Mouse (Mus musculus) liver, embryonic 16.5 days (tissue): ENCODE data around the gene Sdr39u1. TPM values are rescaled to one million over a fixed set of nuclear protein-coding genes. Genes with fewer than 3 reads are reported as not detected.

Experiments used
- ATAC-seq: fragments of 200-750 bp; cut with Nextera tagmentation; 2 replicates; pipeline ENCODE4 v1.8.0; 2017; ENCODE audit warnings: low read depth, mild to moderate bottlenecking, moderate number of reproducible peaks, moderate library complexity
- H3K27ac ChIP-seq: fragments of 300-500 bp; sonication (generic); 2 replicates; pipeline ENCODE4 v1.5.1; 2014; ENCODE audit warnings: mild to moderate bottlenecking, low read length
- H3K27me3 ChIP-seq: fragments of 300-500 bp; sonication (generic); 2 replicates; pipeline ENCODE4 v1.6.1; 2014; ENCODE audit warnings: low read depth, low read length, mixed read lengths; ENCODE audit not compliant: control insufficient read depth, insufficient read depth
- H3K36me3 ChIP-seq: fragments of 300-500 bp; sonication (generic); 2 replicates; pipeline ENCODE4 v1.6.1; 2014; ENCODE audit warnings: mild to moderate bottlenecking; ENCODE audit not compliant: control insufficient read depth, insufficient read depth
- H3K4me1 ChIP-seq: fragments of 300-500 bp; sonication (generic); 2 replicates; pipeline ENCODE4 v1.6.1; 2014; ENCODE audit warnings: low read depth, low read length, mixed read lengths; ENCODE audit not compliant: control insufficient read depth
- H3K4me2 ChIP-seq: fragments of 300-500 bp; sonication (generic); 2 replicates; pipeline ENCODE4 v1.6.1; 2014; ENCODE audit warnings: low read depth, low read length, mixed read lengths
- H3K4me3 ChIP-seq: fragments of 300-500 bp; sonication (generic); 2 replicates; pipeline ENCODE4 v1.5.1; 2014; ENCODE audit warnings: low read depth, mild to moderate bottlenecking, low read length
- H3K9ac ChIP-seq: fragments of 300-500 bp; sonication (generic); 2 replicates; pipeline ENCODE4 v1.6.1; 2014; ENCODE audit warnings: low read depth, low read length
- H3K9me3 ChIP-seq: fragments of 300-500 bp; sonication (generic); replicated peaks from 2 replicates; pipeline ENCODE4 v1.6.1; 2016; ENCODE audit warnings: low read length; ENCODE audit not compliant: control insufficient read depth
- WGBS: fragments of 180-500 bp; shearing (Covaris S2); extraction: QIAGEN DNeasy Blood & Tissue Kit; methylation state at CpG from one replicate; pipeline ENCODE4 v1.1.7; 2014; ENCODE audit not compliant: insufficient replicate concordance; 5-methylcytosine and 5-hydroxymethylcytosine counted together
- polyA plus RNA-seq: library from polyadenylated mRNA; unstranded; fragments of >200 nt; fragmentation: Nextera tagmentation; extraction: Ambion mirVana; gene quantifications from 2 replicates; pipeline ENCODE4 v1.2.1, GENCODE M21; 2015

Sdr39u1 gene
- polyA plus RNA-seq, 1 experiment from 2014 or later = 14.6 TPM

DNA sequence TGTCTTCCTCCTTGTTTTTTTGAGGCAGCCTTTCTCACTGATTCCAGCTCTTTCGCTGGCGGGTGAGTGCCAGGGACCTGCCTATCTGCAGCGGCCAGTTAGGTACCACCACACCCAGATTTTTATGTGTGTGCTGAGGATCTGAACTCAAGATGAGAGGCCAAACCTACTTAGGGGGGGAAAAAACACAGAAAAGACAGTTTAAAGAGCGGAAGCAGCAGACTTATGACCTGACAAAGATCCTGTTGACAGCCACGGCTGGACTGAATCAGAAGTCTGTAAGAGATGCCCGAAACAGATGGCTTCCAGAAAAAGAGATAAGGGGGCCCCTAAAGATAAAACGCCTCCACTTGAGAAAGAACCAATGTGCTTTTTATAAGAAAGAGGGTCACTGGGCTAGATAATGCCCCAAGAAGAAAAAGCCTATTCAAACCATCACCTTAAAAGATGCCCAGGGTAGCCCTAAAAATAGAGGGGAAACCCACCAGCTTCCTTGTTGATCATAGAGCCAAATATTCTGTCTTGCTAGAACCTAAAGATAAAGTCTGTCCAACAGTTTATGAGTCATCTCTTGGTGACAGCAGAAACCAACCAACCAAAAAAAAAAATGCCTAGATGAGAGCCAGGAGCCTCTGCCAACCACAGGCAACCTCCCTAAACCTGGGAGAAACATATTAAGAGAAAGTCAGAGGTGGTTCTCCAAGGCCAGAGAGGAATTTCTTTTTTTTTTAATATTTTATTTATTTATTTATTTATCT lies 22.6 kb upstream of the Sdr39u1 start:
- Histone ChIP-seq H3K4me3 (0 out of 2 replicates have a peak overlapping the region, but pooled peaks have one; percentile 4), H3K27ac (peak overlapping the region; percentile 45), H3K36me3 (no peaks in the 10 kb centered on the region), H3K27me3 (no peaks in the 10 kb centered on the region), H3K9me3 (no peaks in the 10 kb centered on the region), H3K4me1 (peaks cover 17% of the 10 kb centered on the region), H3K9ac (no peak overlapping the region), H3K4me2 (peak overlapping the region; percentile 34)
- peak; percentile 83 for ATAC-seq
- WGBS = 13% methylated on average over 7 of the region's 7 CpGs

DNA sequence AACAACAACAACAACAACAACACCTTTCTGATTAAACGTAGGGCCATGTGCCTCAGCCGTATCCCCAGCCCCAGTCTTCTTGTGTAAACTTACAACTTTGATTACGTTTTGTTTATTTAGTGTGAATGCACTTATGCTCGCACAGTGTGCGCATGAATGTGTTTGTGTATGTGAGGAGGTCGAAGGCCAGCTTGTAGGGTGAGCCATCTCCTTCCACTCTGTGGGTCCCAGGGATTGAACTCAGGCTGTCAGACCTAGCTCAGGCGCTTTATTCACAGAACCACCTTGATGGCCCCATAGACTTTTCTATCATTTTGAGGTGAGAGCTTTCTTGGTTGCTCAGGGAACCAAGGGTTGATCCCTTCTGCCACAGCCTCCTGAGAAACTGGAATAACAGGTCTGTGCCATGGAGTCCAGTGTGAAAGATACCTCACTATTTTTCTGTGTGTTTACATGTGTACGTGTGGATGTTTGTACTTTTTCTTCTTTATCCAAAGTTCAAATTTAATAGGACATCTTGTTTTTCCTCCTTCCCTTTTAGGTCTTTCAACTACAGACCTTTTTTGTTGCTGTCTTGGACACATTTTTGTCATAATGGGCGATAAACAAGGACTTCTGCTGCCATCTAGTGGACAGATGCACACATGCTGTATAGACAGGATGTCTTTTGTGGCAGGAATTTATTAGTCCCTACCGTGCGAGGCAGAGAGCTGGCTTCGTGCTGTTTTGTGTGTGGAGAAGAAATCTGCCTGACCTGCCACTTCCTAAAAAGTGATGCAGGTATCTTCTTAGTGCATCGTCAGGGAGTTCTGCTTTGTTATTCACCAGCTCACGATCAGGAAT lies 18.4 kb upstream of the Sdr39u1 start:
- Histone ChIP-seq H3K4me2 (no peak overlapping the region), H3K27me3 (no peaks in the 10 kb centered on the region), H3K27ac (no peak overlapping the region), H3K9ac (no peak overlapping the region), H3K36me3 (no peaks in the 10 kb centered on the region), H3K4me3 (no peak overlapping the region), H3K9me3 (no peaks in the 10 kb centered on the region), H3K4me1 (peaks cover 14% of the 10 kb centered on the region)
- WGBS = 32% methylated on average over 14 of the region's 14 CpGs
- no peak for ATAC-seq

DNA sequence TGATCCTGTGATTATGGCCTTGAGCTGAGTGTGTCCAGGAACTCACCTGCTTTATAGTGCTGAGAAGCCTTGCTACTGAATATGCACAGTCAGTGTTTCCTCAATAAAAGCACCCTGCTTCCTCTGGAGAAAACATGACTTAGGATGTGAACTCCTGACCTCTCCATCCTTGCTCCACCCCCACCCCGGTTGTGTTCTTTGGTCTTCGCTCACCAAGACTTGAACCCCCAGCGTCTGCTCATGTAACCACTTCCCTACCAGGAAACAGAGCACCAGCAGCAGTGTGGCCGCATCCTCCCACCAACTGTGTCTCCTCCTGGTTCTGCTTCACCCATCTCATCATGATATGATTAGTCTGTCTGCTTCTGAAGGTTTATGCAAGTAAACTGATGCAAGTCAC lies 13.3 kb upstream of the Sdr39u1 start:
- no peak overlapping the region for H3K4me2 ChIP-seq
- H3K27ac ChIP-seq = no peak overlapping the region
- no peaks in the 10 kb centered on the region for H3K4me1 ChIP-seq
- no peak overlapping the region for H3K9ac ChIP-seq
- no peaks in the 10 kb centered on the region for H3K36me3 ChIP-seq
- H3K4me3 ChIP-seq = no peak overlapping the region
- no peaks in the 10 kb centered on the region for H3K9me3 ChIP-seq
- ATAC-seq = no peak
- WGBS = 20% methylated on average over 4 of the region's 4 CpGs
- no peaks in the 10 kb centered on the region for H3K27me3 ChIP-seq

DNA sequence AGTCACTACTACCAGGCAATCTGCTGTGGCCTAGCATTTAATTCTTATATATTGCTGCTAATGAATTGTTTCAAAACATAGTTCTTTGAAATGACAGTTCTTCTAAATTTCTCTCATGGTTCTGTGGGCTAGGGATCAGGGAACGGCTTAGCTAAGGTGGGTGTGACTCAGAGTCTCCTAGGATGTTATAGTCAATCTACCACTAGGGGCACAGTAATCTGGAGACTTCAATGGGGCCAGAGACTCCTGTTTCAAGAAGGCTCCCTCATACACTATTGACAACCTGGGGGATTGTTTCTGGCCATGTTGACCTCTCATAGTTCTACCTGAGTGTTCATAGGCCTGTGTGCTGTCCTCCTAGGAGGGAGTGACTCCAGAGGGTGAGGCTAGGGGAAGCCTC lies 5.4 kb upstream of the Sdr39u1 start:
- Histone ChIP-seq H3K9ac (no peak overlapping the region), H3K4me2 (no peak overlapping the region), H3K36me3 (no peaks in the 10 kb centered on the region), H3K27ac (no peak overlapping the region), H3K4me1 (no peaks in the 10 kb centered on the region; the same call in 1 of the 2 replicates), H3K9me3 (no peaks in the 10 kb centered on the region), H3K27me3 (no peaks in the 10 kb centered on the region), H3K4me3 (no peak overlapping the region)
- ATAC-seq = no peak
- WGBS = 11% methylated on average over 1 of the region's 1 CpGs

DNA sequence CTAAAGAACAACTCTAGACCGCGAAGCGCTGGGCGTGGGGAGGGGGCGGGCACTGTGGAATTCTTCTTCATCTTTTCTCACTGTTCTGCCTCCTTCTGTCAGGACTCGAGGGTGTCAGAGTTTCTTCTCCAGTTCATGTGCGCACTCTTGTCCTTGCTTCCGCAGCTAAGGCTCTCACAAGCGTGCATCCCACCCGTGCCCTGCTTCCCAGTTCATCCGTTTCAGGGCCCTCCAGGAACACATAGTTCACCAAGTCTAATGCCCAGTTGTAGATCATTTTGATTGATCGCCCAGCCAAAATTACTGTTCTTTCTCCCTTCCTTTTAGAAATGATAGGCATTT lies 292 bp upstream of the Sdr39u1 start:
- ATAC-seq = no peak
- H3K27ac ChIP-seq = no peak overlapping the region

DNA sequence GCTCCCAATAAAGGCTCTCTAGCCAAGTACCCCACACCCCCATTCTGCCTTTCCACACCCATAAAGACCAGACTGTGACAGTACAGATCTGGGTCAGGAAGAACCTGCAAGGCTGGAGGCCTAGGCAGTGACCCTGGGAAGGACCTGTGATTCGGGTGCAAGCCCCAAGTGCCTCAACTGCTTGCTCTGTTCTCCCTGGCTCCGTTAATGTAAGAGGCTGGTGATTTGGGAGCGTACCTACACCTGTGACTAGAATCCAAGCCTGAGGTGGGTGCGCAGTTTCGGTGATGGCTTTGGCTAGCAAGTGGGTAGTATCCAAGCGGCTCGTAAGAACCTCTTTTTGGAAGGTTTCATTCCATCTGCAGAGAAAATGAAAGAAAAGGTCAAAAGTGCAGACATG lies 1.1 kb downstream of the Sdr39u1 start:
- Histone ChIP-seq H3K9ac (no peak overlapping the region), H3K27ac (no peak overlapping the region), H3K4me3 (no peak overlapping the region)

More for the DNA sequence above, 292 bp upstream of the Sdr39u1 start:
- peaks cover 12% of the 10 kb centered on the region; the same call in 1 of the 2 replicates for H3K4me1 ChIP-seq
- peak overlapping the region; percentile 53 for H3K9ac ChIP-seq
- WGBS = 8% methylated on average over 12 of the region's 12 CpGs
- peak overlapping the region; percentile 73 for H3K4me2 ChIP-seq
- H3K27me3 ChIP-seq = no peaks in the 10 kb centered on the region; the same call in 1 of the 2 replicates
- peak overlapping the region; percentile 51 for H3K4me3 ChIP-seq
- peaks cover 12% of the 10 kb centered on the region for H3K36me3 ChIP-seq
- no peaks in the 10 kb centered on the region for H3K9me3 ChIP-seq

DNA sequence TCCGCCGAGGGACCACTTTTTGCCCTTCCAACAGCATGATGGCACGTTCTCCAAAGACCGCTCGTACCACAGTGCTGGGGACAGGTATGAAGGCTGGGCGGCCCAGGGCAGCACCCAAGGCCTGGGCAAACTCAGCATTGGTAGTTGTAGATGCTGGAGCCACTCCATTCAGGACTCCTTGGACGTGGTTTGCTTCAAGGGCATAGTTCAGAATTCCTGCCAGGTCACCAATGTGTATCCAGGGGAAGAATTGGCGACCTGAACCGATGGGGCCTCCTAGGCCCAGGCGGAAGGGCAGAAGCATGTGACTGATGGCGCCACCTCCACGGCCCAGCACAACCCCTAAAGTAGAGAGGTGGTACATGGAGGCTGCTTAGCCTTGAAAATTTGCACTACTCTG lies 2.4 kb downstream of the Sdr39u1 start:
- no peak for ATAC-seq
- WGBS = 78% methylated on average over 12 of the region's 12 CpGs

More for the DNA sequence above, 1.1 kb downstream of the Sdr39u1 start:
- Histone ChIP-seq H3K4me1 (peaks cover 12% of the 10 kb centered on the region; the same call in 1 of the 2 replicates), H3K27me3 (no peaks in the 10 kb centered on the region; the same call in 1 of the 2 replicates), H3K4me2 (no peak overlapping the region), H3K9me3 (no peaks in the 10 kb centered on the region), H3K36me3 (peaks cover 27% of the 10 kb centered on the region)
- 81% methylated on average over 7 of the region's 7 CpGs for WGBS
- ATAC-seq = no peak

DNA sequence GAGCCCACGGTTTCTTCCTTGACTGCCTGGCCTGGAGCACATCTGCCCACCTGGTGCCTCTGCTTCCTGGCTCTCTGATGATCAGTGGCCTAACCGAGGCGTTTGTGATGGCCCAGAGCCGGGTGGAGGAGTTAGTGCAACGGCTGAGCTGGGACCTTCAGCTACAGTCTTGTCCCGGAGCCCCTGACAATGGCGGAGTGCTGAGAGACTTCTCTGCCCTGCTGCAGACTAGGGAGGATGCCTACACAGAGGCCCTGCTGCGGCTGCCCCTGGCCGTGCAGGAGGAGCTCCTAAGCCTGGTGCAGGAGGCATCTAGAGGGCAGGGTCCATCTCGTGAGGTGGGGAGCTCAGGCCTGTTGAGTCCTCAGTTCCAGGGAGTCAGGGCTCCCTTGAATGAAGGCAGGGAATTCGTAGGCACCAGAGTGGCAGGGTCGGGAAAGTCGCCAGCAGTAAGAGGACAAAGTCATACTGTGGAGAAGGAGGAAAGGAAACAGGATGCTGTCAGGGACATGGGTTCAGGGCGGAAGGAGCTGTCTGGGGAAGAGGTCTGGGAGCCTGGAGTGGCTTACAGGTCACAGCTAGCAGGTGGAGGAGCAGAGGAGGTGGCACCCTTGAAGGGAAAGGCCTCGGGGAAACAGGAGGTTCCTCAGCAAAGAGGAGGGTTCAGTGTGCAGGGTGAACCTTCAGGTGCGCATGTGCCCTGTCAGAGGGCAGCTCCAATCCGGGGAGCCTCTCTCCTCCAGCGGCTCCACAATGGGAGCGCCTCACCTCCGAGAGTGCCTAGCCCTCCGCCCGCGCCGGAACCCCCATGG lies 13.3 kb downstream of the Sdr39u1 start:
- H3K27me3 ChIP-seq = no peaks in the 10 kb centered on the region
- no peak for ATAC-seq
- H3K4me3 ChIP-seq = peak overlapping the region; percentile 79
- peaks cover 39% of the 10 kb centered on the region for H3K4me1 ChIP-seq
- peak overlapping the region; percentile 26; the same call in 1 of the 2 replicates for H3K9ac ChIP-seq
- H3K27ac ChIP-seq = no peak overlapping the region
- H3K36me3 ChIP-seq = peaks cover 35% of the 10 kb centered on the region
- H3K4me2 ChIP-seq = peak overlapping the region; percentile 77; the same call in 1 of the 2 replicates
- 84% methylated on average over 24 of the region's 24 CpGs for WGBS
- no peaks in the 10 kb centered on the region for H3K9me3 ChIP-seq

More for the DNA sequence above, 2.4 kb downstream of the Sdr39u1 start:
- peaks cover 30% of the 10 kb centered on the region for H3K36me3 ChIP-seq
- H3K9ac ChIP-seq = no peak overlapping the region
- no peak overlapping the region for H3K4me2 ChIP-seq
- H3K9me3 ChIP-seq = no peaks in the 10 kb centered on the region
- H3K4me3 ChIP-seq = no peak overlapping the region
- peaks cover 12% of the 10 kb centered on the region; the same call in 1 of the 2 replicates for H3K4me1 ChIP-seq
- H3K27ac ChIP-seq = no peak overlapping the region
- H3K27me3 ChIP-seq = no peaks in the 10 kb centered on the region; the same call in 1 of the 2 replicates
